Mouse (Mus musculus): Measurements from ENCODE around the gene Cers1. TPM values are rescaled to one million over a fixed set of nuclear protein-coding genes. Genes with fewer than 3 reads are reported as not detected.

Gene Cers1
- polyA plus RNA-seq, 2 experiments from 2014 or later = not detected

DNA sequence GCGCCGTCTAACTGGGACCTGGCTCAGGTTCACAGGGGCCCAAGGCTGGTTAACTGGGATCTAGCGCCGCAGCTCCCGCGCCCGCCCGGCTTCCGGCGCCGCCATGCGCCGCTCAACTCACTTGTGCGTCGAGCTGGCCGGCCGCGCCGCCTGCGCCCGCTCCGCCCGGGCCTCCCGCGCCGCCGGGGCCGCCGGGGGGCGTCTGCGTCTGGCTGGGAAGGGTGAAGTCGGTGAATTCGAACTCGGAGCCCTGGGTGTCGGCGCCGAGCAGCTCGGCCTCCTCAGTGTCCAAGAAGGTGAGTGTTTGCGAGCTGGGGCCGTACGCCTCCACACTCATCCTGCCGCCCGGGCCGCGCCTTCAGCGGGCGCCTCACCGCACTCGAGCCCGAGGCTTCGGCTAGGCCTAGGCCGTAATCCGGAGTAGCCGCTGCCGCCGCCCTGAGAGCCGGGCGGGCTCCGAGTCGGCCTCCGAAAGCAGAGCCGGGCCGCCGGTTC, 37.1 kb downstream of the Cers1 start:
- ATAC-seq = peak; percentile 49

DNA sequence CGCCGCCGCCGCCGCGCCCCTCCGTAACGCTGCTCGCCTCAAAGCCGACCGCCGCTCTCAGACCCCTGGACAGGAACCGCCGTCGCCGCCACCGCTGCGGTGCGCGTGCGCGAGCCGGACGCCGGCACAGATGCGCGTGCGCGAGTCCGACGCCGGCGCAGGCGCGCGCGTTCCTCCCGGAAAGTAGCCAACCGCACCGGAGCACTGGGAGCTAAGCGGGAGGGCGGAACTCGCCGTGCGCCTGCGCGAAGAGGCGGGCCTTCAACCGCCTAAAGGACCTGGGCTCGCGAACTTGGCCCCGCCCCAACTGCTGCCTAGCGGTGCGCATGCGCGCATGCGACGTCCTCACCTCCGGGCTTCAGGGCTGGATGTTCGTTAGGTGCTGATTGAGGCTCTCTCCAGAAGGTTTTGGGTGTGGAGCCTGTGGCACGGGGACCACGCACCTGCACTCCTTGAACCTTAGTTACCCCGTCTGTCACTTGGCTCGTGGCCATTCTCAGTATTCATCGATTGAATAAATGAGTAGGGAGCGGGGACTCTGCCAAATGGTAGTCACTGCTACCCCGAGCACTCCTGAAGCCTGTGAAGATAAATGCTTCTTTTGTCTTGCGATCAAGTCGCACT, 37.7 kb downstream of the Cers1 start, which contains the start of gene Upf1:
Gene Upf1 (minus strand): TSS at position 85 of the 624 bp plus-strand sequence.
- ATAC-seq = peak; percentile 85

DNA sequence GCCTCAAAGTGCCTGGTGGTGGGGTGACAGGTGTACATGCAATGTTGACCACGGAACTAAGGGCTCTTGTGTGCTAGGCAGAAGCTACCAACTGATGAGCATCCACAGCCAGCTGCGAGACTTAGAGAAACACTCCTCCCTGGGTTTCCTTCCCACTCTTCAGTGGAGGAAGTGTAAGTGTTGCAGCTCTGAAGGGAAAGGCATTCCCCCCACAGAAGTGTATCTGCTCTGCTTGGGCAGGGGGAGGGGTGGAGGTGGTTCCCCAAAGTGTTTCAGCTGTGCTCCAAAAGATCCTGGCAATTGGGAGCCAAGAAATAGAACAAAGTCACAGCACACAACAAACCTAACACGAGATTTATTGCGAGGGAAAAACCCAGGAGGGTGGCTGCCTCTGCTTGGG, 38.4 kb downstream of the Cers1 start:
- ATAC-seq = no peak

DNA sequence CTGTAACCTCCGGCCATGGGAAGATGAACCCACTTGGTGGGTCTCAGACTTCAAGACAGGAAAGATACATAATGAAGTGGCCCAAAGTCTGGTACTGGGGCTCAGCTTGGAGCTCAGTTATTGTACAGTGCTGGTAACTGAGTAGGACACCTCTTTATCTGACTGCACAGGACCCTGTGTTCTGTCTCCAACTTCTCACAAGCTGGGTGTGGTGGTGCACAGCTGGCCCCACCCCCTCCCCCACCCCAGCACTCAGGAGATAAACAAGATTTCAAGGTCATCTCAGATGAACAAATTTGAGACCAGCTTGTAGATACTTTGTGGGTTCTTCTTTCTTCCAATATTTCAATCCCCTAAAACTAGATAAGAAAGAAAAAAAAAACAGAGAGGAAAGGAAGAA, 40.5 kb downstream of the Cers1 start:
- ATAC-seq = no peak

DNA sequence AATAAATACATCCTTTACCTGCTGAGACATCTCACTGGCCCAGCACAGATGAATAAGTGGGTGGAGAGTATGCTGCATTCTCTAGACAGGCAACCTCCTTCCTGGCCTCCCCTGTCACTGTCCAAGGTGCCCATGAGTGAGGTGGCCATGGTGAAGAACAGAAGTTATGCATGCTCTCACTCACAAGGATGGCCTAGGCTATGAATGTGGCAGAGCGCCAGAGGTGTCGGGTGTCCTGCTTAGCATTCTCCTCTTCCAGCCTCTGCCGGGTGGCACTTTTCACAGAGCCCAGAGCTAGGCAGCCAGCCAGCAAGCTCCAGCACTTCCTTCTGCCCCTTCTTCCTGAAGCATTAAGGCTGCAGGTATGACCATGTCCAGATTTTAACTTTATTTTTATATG, 43.8 kb downstream of the Cers1 start:
- no peak for ATAC-seq

DNA sequence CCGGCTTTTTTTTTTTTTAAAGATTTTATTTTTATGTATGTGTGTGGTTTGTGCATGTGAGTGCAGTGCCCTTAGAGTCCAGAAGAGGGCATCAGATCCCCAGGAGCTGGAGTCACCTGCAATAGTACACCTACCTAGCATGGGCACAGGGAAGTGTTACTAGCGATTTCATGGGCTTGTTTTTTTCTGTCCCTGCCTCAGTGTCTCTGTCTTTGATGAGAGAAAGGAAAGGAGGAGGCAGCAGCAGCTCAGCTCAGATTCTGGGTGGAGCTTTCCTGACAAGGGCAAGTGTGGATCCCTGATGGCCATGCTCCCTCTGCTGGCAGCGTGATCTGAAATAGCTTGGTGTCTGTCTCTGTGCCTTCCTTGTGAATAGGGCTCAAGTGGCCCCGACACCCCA, 45.2 kb downstream of the Cers1 start:
- ATAC-seq = no peak

DNA sequence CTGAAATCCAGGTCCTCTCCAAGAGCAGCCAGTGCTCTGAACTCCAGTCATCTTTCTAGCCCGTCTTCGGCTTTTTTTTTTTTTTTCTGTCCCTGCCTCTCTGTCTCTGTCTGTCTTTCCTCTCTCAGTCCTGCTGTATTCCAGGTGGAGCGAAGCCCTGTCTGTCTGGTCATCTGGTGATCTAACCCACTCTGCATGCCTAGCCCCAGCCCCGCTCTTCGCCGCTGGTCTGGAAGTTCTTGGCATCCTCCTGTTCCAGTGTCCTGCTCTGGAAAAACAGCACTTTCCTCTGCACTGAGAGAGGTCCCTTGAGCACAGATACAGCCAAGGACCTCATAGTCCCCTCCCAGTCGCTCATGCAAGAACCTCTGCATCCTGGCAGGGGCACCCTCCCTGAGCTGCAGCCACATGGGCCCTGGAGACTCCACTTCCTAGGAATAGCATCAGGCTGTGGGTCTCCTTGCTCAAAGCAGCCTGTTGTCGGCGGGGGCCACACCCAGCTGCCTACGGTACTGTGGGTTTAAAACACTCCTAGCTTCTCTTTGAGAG, 46.0 kb downstream of the Cers1 start:
- ATAC-seq = no peak

DNA sequence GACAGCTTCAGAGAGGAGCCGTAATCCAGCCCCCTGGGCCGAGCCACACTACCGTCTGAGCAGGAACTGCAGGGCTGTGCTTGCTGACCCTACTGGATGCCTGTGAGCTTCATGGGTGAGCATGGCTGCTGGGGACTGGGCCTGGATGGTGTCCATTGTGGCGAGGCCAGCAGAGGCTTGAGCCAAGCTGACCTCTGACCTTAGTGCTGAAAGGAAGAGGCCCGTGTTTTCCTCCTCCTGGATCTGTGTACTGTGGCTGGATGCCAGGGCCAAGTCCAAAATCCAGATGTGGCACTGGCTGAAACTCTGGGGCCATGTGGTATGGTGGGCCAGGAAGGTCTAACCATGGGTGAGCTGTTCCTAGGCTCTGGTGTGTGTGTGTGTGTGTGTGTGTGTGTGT, 48.5 kb downstream of the Cers1 start:
- no peak for ATAC-seq

DNA sequence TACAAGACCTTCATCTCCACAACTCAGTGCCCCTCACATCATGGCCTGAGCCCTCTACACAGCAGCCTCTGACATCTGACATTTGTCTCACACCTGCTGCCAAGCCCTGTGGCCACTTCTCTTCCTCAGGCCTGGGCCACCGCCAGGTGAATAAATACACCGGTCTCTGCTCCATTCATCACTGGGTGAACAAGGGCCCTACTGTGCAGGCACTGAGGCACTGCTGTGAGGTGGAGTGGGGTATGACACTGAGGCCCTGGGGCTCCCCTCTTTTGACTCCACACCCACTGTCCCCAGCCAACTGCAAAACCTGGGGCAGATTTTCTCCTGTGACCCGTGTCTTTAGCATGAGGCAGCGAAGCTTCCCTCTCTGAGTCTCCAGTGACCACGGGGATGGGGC, 51.0 kb downstream of the Cers1 start:
- no peak for ATAC-seq

DNA sequence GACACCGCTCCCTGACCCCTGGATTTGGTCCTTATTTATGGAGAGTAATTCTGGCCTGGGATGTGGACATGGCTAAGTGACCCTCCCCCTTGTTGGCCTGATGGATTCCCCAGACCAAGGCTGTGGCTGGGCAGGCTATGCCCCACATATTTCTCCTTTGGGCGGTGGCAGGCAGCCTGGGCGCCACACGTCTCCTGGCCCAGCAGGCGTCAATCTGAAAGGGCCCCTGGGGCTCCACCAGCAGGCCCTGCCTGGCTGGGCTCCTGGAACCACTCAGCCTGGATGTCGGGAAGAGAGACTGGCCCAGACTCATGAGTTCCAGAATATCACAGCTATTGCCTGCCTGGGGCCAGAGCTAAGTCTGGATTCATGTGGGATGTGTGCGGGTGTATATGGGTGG, 54.9 kb downstream of the Cers1 start:
- no peak for ATAC-seq

DNA sequence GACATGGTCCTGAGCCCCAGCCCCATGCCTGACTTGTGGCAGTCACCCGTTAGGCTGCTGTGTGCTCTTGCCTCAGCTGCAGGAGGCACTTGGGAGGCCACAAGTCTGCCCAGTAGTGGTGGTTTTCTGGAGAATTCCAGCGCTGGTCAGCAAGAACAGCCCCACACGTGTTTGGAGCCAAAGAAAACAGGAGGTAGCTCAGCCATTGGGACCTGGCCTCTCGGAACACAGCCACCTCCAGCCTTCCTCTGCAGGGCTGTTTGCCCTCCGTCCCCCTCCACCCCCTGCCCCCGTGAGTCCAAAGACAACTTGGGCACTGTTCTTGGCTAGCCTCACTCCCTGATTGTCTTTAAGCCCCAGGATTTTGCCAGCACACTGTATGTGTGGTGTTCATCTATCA, 56.4 kb downstream of the Cers1 start:
- ATAC-seq = no peak

DNA sequence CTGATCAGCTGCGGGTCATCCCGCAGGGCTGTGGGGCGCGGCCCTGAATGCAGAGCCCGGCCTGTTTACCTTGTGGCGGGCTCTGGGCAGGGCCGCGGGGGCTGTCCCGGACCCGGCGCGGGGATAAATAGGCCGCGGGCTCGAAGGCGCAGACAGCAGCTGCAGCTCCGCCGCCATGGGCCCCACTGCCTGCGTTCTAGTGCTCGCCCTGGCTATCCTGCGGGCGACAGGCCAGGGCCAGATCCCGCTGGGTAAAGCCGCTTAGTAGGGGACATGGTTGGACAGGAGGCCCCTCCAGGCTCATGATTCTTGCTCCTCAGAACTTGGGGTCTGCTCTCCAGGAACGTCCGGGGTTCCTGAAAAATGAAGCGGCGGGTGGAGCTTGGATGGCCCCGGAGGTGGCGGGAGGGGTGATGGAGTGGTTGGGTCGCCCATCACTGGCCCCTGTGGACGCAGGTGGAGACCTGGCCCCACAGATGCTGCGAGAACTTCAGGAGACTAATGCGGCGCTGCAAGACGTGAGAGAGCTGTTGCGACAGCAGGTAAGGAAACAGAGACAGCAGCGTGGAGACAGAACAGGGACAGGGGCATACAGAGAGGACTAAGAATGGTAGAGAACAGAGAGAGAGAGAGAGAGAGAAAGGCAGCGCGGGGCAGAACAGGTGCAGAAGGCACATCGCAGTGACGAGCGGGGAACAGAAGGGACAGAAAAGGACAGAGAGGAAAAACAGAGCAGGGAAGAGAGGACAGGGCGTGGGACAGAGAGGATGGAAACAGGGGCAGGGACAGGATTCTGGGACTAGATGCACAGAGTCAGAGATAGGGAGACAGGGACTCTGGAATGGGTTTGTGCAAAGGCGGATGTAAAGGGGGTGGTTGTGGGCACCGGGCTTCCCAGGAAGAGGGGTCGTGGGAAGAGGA, 58.1 kb downstream of the Cers1 start, which contains the start of gene Comp:
Gene Comp (plus strand): TSS at position 162 of the 921 bp plus-strand sequence.
- no peak for ATAC-seq

DNA sequence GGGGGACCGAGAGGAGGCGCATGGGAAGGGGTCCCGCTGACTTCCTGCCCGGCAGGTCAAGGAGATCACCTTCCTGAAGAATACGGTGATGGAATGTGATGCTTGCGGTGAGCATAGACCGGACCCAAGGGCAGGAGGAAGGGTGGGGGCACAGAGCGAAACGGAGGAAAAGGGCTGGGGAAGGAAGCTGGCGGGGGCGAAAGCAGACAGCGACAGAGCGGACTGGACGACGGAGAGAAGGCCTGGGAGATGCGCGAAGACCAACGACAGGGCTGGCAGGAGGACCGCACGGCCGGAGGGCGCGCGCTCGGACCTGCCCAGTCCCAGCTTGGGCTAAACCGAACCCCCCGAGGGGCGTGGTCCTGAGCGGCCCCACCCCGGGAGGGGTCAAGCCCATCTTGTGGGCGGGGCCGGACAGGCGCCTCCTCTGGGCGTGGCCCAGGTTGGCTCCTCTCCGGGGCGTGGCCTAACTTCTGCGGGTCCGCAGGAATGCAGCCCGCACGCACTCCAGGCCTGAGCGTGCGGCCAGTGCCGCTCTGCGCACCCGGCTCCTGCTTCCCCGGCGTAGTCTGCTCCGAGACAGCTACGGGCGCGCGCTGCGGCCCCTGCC, 58.8 kb downstream of the Cers1 start:
- peak; percentile 20 for ATAC-seq

DNA sequence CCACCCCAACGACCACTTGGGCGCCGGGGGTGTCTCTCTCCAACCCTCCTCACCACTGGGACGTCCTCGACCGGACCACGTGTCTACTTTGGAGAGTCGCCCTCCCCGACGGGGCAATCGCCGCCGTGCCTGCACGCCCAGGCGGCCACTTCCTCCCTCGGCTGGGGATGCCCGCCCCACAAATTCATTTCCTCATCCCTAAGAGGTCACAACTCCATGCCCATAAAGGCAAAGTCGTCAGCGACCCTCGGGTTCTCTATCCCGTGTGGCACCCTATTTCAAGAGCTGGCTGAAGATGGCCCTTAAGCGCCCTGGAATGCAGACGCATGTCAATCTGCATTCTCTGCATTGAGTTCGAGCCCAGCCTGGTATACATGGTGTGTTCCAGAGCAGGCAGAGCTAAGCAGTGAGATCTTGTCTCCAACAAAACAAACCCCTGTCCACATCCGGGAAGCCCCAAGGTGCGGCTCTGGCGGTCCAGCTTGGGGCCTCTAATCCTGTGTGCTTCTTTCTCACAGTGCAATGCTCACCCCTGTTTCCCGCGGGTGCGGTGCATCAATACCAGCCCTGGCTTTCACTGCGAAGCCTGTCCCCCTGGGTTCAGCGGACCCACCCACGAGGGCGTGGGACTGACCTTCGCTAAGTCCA, 59.8 kb downstream of the Cers1 start:
- peak; percentile 51 for ATAC-seq

DNA sequence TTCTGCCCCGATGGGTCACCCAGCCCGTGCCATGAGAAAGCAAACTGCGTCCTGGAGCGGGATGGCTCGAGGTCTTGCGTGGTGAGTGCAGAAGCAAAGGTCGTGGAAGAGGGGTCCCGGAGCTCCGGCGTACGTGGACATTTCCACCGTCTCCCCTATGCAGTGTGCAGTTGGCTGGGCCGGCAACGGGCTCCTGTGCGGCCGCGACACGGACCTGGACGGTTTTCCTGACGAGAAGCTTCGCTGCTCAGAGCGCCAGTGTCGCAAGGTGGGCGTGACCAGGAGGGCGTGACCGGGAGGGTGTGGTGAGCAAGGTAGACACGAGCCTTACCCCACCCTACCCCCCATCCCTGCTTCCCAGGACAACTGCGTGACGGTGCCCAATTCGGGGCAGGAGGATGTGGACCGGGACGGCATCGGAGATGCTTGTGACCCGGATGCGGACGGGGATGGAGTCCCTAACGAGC, 60.7 kb downstream of the Cers1 start:
- no peak for ATAC-seq

DNA sequence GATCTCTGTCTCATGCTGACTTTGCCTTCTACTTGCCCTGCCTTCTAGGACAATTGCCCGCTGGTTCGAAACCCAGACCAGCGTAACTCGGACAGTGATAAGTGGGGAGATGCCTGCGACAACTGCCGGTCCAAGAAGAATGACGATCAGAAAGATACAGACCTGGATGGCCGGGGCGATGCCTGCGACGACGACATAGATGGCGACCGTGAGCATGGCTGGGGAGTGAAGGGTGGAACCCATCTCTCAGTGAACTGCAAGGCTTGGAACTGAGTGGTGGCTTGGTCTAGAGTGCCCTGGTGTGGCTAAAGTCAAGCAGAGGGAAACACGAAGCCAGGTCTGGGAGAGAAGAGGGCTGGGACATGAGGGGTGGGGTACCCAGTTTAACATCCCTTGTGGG, 61.5 kb downstream of the Cers1 start:
- no peak for ATAC-seq

DNA sequence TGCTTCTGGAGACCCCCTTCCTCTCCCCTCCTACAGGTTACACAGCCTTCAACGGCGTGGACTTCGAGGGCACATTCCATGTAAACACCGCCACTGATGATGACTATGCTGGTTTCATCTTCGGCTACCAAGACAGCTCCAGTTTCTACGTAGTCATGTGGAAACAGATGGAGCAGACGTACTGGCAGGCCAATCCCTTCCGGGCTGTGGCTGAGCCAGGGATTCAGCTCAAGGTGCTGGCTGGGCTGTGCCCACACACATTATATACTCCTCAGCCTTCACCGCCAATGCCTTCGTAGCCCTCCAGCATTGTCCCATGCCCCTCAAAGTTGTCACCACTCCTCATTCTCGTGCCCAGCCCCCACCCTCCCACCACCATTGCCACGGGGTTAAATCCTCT, 64.5 kb downstream of the Cers1 start:
- ATAC-seq = no peak

Other genes starting within 250 kb of the Cers1 start
- gene Tm6sf2, start 242.9 kb upstream of the Cers1 start, polyA plus RNA-seq (2017; shearing (Covaris generic)) = 1 to 10 TPM in 1 of 2 experiments, under 1 TPM in 1; 0.60 to 1.1 TPM
- gene Hapln4, start 232.3 kb upstream of the Cers1 start, polyA plus RNA-seq (2017; shearing (Covaris generic)) = not detected
- not detected for gene Ncan, start 194.9 kb upstream of the Cers1 start, polyA plus RNA-seq (2017; shearing (Covaris generic))
- 10 to 100 TPM; 43.0 to 59.3 TPM for gene Nr2c2ap, start 184.4 kb upstream of the Cers1 start, polyA plus RNA-seq (2017; shearing (Covaris generic))
- 10 to 100 TPM; 67.2 to 81.8 TPM for gene Rfxank, start 176.6 kb upstream of the Cers1 start, polyA plus RNA-seq (2017; shearing (Covaris generic))
- gene Borcs8, start 176.3 kb upstream of the Cers1 start, polyA plus RNA-seq (2017; shearing (Covaris generic)) = 10 to 100 TPM; 76.8 to 91.1 TPM
- 1 to 10 TPM in 1 of 2 experiments, not detected in 1; 1.5 TPM for gene Mef2b, start 176.1 kb upstream of the Cers1 start, polyA plus RNA-seq (2017; shearing (Covaris generic))
- gene Tmem161a, start 143.4 kb upstream of the Cers1 start, polyA plus RNA-seq (2017; shearing (Covaris generic)) = 10 to 100 TPM; 25.3 to 54.7 TPM
- gene Slc25a42, start 103.5 kb upstream of the Cers1 start, polyA plus RNA-seq (2017; shearing (Covaris generic)) = 1 to 10 TPM; 6.2 to 9.7 TPM
- 10 to 100 TPM; 19.9 to 35.1 TPM for gene Sugp2, start 81.5 kb upstream of the Cers1 start, polyA plus RNA-seq (2017; shearing (Covaris generic))
- gene Armc6, start 81.3 kb upstream of the Cers1 start, polyA plus RNA-seq (2017; shearing (Covaris generic)) = 10 to 100 TPM in 1 of 2 experiments, 1 to 10 TPM in 1; 8.9 to 13.9 TPM
- gene Homer3, start 32.9 kb upstream of the Cers1 start, polyA plus RNA-seq (2017; shearing (Covaris generic)) = 1 to 10 TPM in 1 of 2 experiments, under 1 TPM in 1; 0.62 to 1.6 TPM
- gene Ddx49, start 13.3 kb upstream of the Cers1 start, polyA plus RNA-seq (2017; shearing (Covaris generic)) = 10 to 100 TPM; 57.8 to 74.2 TPM
- 100 to 1,000 TPM; 321 to 359 TPM for gene Cope, start 13.3 kb upstream of the Cers1 start, polyA plus RNA-seq (2017; shearing (Covaris generic))
- under 1 TPM in 1 of 2 experiments, not detected in 1; 0.71 TPM for gene Gdf1, start 14.0 kb downstream of the Cers1 start, polyA plus RNA-seq (2017; shearing (Covaris generic))
- gene Upf1, start 37.5 kb downstream of the Cers1 start, polyA plus RNA-seq (2017; shearing (Covaris generic)) = 10 to 100 TPM; 11.4 to 14.5 TPM
- gene Comp, start 57.8 kb downstream of the Cers1 start, polyA plus RNA-seq (2017; shearing (Covaris generic)) = under 1 TPM in 1 of 2 experiments, not detected in 1; 0.28 TPM
- 1 to 10 TPM; 7.6 to 9.3 TPM for gene Crtc1, start 123.8 kb downstream of the Cers1 start, polyA plus RNA-seq (2017; shearing (Covaris generic))
- 10 to 100 TPM in 1 of 2 experiments, 1 to 10 TPM in 1; 7.2 to 20.1 TPM for gene Klhl26, start 161.2 kb downstream of the Cers1 start, polyA plus RNA-seq (2017; shearing (Covaris generic))
- not detected for gene Tmem59l, start 171.6 kb downstream of the Cers1 start, polyA plus RNA-seq (2017; shearing (Covaris generic))
- gene Crlf1, start 177.4 kb downstream of the Cers1 start, polyA plus RNA-seq (2017; shearing (Covaris generic)) = not detected
- gene Rex1bd, start 191.0 kb downstream of the Cers1 start, polyA plus RNA-seq (2017; shearing (Covaris generic)) = 10 to 100 TPM; 82.2 to 83.2 TPM
- gene Uba52, start 195.0 kb downstream of the Cers1 start, polyA plus RNA-seq (2017; shearing (Covaris generic)) = 1,000 to 10,000 TPM; 3,148 to 3,732 TPM
- 100 to 1,000 TPM; 117 to 159 TPM for gene Fkbp8, start 211.9 kb downstream of the Cers1 start, polyA plus RNA-seq (2017; shearing (Covaris generic))
- 100 to 1,000 TPM; 146 to 173 TPM for gene Kxd1, start 212.2 kb downstream of the Cers1 start, polyA plus RNA-seq (2017; shearing (Covaris generic))
- gene Ell, start 223.7 kb downstream of the Cers1 start, polyA plus RNA-seq (2017; shearing (Covaris generic)) = 10 to 100 TPM; 41.4 to 50.4 TPM